Mouse (Mus musculus): ENCODE measurements at regions not wholly inside any gene's neighbourhood (a gene's known extent, or its start where the extent isn't known, plus 50 kb on each side); places are given as distances from the start of the nearest gene placed in this dataset.
"Not testable (repeated sequence)": the region's sequence is repeated elsewhere in the genome, so short reads cannot be mapped to it uniquely, and the experiment has no call there.

- no peak for DNase-seq
Measured at GRCm38 (mm10) chr3:56980593-56981304, 321.0 kb downstream of the Tm4sf1 start.

DNA sequence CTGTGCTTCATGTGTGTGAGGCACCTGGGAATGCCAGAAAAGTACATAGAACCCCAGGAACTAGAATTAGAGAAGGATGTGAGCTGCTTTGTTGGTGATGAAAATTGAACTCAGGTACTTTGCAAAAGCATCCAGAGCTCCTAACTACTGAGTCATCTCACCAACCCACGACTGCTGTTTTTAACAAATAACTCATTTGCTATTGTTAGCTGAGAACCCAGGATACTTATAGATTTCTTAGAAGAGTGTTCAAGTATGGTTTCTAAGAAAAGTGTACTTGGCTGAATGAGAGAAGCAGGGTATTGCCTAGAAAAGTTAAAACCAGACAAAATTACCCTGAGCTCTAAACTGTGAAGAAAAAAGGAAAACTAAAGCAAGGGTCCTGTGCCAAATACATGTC lies 335.8 kb downstream of the Tm4sf1 start:
- DNase-seq, result no peak

- DNase-seq, result no peak
Measured at GRCm38 (mm10) chr3:56965444-56965843, 336.3 kb downstream of the Tm4sf1 start.

- no peak for DNase-seq
Measured at GRCm38 (mm10) chr3:56964156-56964555, 337.6 kb downstream of the Tm4sf1 start.

GRCm38 (mm10) chr3:56963251-56963650 lies 338.5 kb downstream of the Tm4sf1 start:
- peak; percentile 5 for DNase-seq

- peak; percentile 18 for DNase-seq
Measured at GRCm38 (mm10) chr3:56962248-56963013, 339.4 kb downstream of the Tm4sf1 start.

DNA sequence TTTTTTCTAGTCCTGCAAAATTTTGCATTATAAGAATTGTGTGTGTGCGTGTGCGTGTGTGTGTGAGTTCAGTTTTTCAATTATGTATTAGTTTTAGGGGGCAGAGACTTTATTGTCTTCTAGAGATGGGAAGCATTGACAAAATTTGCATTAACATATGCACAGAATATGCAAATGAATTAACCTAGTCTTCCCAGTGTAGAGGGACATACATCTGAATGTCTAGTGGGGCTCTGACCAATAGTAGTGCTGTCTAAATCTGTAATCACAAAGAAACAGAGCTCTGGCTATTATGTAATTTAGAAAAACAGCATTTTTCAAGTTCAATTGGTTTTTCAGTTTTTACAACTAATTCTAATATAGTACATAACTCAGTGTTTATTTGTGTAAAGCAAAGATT lies 344.8 kb downstream of the Tm4sf1 start:
- DNase-seq, result no peak

GRCm38 (mm10) chr3:56955799-56956121 lies 346.0 kb downstream of the Tm4sf1 start:
- no peak for DNase-seq

GRCm38 (mm10) chr3:56955098-56955798 lies 346.5 kb downstream of the Tm4sf1 start:
- no peak for DNase-seq

DNA sequence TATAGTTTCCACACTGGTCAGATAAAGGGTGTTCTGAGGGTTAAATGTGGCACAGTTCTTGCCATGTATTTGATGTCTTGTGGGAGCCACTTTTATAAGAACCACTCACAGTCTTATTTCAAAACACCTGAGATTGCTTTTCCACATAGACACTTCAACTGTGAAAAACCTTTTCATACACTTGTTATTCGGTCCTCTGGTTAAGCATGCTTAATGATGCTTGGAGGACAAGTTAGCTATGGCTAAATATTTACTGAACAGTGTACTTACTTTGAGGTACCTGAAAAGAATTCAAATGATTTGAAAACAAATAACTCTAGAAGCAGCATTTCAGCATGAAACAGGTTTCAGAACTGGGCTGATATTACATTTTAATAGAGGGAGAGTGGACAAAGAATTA lies 359.2 kb downstream of the Tm4sf1 start:
- DNase-seq, result not testable (repeated sequence)

DNA sequence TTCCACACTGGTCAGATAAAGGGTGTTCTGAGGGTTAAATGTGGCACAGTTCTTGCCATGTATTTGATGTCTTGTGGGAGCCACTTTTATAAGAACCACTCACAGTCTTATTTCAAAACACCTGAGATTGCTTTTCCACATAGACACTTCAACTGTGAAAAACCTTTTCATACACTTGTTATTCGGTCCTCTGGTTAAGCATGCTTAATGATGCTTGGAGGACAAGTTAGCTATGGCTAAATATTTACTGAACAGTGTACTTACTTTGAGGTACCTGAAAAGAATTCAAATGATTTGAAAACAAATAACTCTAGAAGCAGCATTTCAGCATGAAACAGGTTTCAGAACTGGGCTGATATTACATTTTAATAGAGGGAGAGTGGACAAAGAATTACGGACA lies 372.8 kb downstream of the Tm4sf1 start:
- not testable (repeated sequence) for DNase-seq

GRCm38 (mm10) chr3:56898491-56898890 lies 403.3 kb downstream of the Tm4sf1 start:
- DNase-seq, result no peak

DNA sequence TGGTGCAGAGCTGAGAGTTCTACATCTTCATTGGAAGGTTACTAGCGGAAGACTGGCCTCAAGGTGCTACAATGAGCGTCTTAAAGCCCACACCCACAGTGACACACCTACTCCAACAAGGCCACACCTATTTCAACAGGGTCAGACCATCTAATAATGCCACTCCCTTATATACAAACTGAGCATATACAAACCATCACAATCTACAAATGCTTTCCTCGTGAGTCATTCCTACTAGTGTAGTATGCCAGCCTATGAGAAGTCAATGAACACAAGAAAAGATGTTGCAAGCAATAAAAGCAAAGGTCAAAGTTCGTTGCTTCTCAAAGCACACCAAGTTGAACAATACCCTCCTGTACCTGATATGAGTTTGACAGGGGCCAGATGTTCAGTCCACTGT lies 424.7 kb downstream of the Tm4sf1 start:
- no peak for DNase-seq

- no peak for DNase-seq
Measured at GRCm38 (mm10) chr3:56863591-56863990, 438.2 kb downstream of the Tm4sf1 start.

- DNase-seq, result no peak
Measured at GRCm38 (mm10) chr3:56859841-56860240, 441.9 kb downstream of the Tm4sf1 start.

DNA sequence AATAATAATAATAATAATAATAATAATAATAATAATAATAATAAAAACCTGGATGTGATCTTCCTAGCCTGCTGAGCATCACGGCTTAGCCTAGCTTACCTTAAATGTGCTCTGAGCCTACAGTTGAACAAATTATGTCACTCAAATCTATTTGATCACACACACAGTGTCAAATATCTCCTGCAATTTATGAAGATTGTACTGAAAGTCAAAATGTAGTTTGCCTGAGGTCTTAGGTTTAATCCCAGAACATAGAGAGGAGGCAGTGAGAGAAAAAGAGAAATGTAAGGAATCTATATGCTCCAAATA lies 456.4 kb downstream of the Tm4sf1 start:
- DNase-seq, result no peak

GRCm38 (mm10) chr3:56844681-56845461 lies 456.9 kb downstream of the Tm4sf1 start:
- no peak for DNase-seq

GRCm38 (mm10) chr3:56837176-56837575 lies 464.6 kb downstream of the Tm4sf1 start:
- no peak for DNase-seq

- no peak for DNase-seq
Measured at GRCm38 (mm10) chr3:56830315-56831097, 471.3 kb downstream of the Tm4sf1 start.

GRCm38 (mm10) chr3:56824157-56824556 lies 477.6 kb downstream of the Tm4sf1 start:
- no peak for DNase-seq

DNA sequence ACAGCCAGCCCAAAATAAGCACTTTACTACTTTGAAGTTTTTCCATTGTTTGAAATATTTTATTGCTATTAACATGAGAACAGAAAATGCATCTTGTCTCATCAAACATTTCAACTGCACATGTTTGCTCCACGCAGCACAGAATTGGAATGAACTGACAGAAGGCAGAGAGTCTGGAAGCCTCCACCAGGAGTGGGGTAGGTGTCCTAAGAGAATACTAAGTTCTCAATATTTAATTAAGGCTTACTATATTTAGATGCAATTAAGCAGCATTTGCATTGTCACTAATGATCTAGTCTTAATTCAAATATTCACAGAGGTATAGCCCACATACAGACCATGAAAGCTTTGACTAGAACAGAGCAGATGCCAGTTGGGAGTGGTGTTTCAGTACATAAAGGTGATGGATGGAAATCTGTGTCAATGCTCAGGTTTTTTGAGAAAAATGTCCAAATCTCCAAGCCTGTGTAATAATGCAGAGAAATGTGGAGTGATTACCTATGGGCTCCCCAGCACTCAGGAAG lies 491.2 kb downstream of the Tm4sf1 start:
- no peak for DNase-seq

DNA sequence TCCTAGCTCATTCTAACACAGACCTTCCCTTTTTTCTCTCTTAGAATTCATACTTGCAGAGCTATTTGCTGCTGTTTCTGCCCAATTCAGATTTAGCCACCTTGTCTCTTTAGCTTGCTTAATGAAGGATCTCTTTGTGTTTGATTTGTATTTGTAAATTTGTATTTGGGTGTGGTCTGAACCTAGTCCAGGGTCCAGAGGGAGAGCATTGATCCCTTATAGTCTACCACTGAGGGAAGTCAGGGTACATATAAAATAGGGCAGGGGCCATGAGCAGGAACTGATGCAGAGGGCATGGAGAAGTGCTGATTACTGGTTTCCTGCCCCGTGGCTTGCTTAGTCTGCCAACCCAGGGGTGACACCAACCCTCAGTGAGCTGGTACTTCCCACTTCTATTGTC lies 508.7 kb downstream of the Tm4sf1 start:
- DNase-seq, result no peak
